Mouse (Mus musculus) embryonic fibroblast, embryonic 13.5 days (primary cell): ENCODE data around the gene Bag2. TPM values are rescaled to one million over a fixed set of nuclear protein-coding genes. Genes with fewer than 3 reads are reported as not detected.
A peak's percentile ranks its signal among the peaks of the same experiment; 100 is the strongest.

Source experiments
- H3K27ac ChIP-seq: 2 replicates; pipeline ENCODE4 v1.5.1; 2012; ENCODE audit warnings: low read length, control low read depth, inconsistent platforms; ENCODE audit not compliant: insufficient read depth
- H3K4me1 ChIP-seq: 2 replicates; pipeline ENCODE4 v1.6.1; 2011; ENCODE audit warnings: low read length; ENCODE audit not compliant: control insufficient read depth, insufficient read depth
- H3K4me3 ChIP-seq: 2 replicates; pipeline ENCODE4 v1.5.1; 2011; ENCODE audit warnings: mild to moderate bottlenecking, control low read depth, low read length; ENCODE audit not compliant: insufficient read depth
- CTCF ChIP-seq: IDR thresholded peaks from 2 replicates; pipeline ENCODE4 v1.5.1; 2011; ENCODE audit warnings: mild to moderate bottlenecking, control low read depth, low read length, moderate library complexity, borderline replicate concordance; ENCODE audit not compliant: insufficient read depth
- POLR2A ChIP-seq: IDR thresholded peaks from 2 replicates; pipeline ENCODE4 v1.6.1; 2011; ENCODE audit warnings: low read depth, mild to moderate bottlenecking, control low read depth, low read length, moderate library complexity
- polyA plus RNA-seq: library from polyadenylated mRNA; stranded (reverse); fragments of >200 nt; gene quantifications from 2 replicates; pipeline ENCODE4 v1.2.4, GENCODE M21; 2011; ENCODE audit warnings: low read depth; ENCODE audit not compliant: missing spikeins, insufficient read length

The Bag2 gene
- polyA plus RNA-seq, 1 experiment, result 45.0 TPM

DNA sequence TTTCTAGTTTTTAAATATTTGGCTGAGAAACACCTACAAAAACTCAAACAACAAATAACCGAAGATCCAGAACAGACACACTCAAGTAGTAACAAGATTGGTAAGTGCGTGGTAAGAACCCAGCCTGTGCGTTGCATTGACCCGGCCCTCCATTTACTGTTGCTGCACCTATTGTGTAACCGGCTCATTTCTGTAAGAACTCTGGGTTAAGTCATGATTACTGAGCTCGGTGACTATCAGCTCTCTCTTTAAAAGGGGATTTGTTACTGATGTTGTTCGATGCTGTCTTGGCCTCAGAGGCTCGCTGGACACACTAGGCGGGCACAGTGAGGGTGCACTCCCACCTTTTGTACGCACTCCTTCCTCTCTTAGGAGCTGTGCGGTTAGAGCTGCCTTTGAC lies 19.3 kb downstream of the Bag2 start:
- no peak overlapping the region for H3K4me3 ChIP-seq
- H3K27ac ChIP-seq, result no peak overlapping the region
- H3K4me1 ChIP-seq, result no peaks in the 10 kb centered on the region
- TF ChIP-seq POLR2A, result no peak
- no peak for TF ChIP-seq CTCF

GRCm38 (mm10) chr1:33734001-33734685 lies 23.5 kb downstream of the Bag2 start:
- no peak for TF ChIP-seq POLR2A
- no peak overlapping the region for H3K4me3 ChIP-seq

DNA sequence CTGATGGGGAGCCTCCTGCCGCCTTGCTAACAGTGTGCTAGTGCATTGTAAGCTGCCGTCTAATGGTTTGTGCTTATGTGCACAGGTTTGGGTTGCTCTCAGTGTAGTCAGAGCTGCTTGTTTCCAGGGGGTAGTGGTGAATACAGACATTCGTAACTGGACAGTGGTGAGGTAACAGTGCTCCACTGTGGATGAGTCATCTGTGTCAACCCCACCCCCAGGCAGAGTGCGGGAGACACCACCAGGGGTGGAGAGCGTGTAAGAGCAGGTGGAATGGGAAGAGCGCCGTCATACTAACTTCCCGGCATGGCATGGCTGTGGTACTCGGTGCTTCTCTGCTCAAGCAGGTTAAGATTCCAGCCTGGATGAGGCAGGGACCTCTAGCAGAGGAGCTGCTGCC lies 24.6 kb downstream of the Bag2 start:
- Histone ChIP-seq H3K27ac (no peak overlapping the region), H3K4me1 (peaks cover 3% of the 10 kb centered on the region; the same call in 1 of the 2 replicates), H3K4me3 (no peak overlapping the region)
- TF ChIP-seq POLR2A (no peak), CTCF (no peak)

More at GRCm38 (mm10) chr1:33734001-33734685, 23.5 kb downstream of the Bag2 start:
- Histone ChIP-seq H3K27ac (no peak overlapping the region), H3K4me1 (peaks cover 3% of the 10 kb centered on the region; the same call in 1 of the 2 replicates)

GRCm38 (mm10) chr1:33725086-33725485 lies 32.5 kb downstream of the Bag2 start:
- Histone ChIP-seq H3K4me3 (no peak overlapping the region), H3K4me1 (peaks cover 10% of the 10 kb centered on the region; the same call in 1 of the 2 replicates), H3K27ac (peak overlapping the region; percentile 32; the same call in 1 of the 2 replicates)
- TF ChIP-seq CTCF (no peak), POLR2A (no peak)

DNA sequence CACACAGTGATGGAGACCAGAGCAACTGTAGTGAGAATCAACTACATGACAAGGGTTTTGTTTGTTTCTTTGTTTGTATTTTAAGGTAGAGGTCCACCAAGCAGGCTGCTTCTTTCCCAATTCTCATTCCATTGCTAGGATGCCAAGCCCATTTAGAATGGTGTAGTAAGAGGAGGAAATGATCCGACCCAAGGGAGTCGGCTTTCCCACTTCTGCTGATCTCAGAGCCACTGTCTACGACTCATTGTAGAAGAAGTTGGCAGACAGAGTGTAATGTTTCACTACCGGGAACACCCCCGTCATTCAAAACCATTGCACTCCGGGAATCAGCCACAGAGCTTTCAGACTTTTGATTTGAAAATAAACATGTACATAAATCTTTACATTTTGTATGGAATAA lies 33.1 kb downstream of the Bag2 start:
- Histone ChIP-seq H3K27ac (peak overlapping the region; percentile 58; the same call in 1 of the 2 replicates), H3K4me1 (peaks cover 10% of the 10 kb centered on the region; the same call in 1 of the 2 replicates), H3K4me3 (no peak overlapping the region)
- TF ChIP-seq POLR2A (no peak), CTCF (no peak)

DNA sequence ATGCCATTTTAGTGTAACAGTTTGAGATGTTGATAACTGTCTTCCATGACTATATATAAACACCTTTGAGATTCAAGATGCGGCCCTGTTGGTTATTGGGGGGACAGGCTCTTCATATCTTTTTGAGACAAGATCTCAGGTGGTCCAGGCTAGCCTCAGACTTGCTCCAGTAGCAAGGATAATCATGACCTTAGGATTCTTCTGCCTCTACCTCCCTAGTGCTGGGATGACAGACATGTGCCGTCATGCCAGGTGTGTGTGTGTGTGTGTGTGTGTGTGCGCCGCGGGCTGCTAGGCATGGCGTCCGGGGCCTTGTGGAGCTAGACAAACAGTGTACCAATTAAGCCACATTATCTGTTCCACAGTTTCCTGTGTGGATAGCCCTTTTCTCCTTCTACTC lies 36.6 kb downstream of the Bag2 start:
- no peak overlapping the region for H3K27ac ChIP-seq
- peak overlapping the region; percentile 49 for H3K4me3 ChIP-seq
- peaks cover 10% of the 10 kb centered on the region; the same call in 1 of the 2 replicates for H3K4me1 ChIP-seq
- no peak for TF ChIP-seq POLR2A
- no peak for TF ChIP-seq CTCF

- peaks cover 10% of the 10 kb centered on the region; the same call in 1 of the 2 replicates for H3K4me1 ChIP-seq
- TF ChIP-seq CTCF, result no peak
- no peak for TF ChIP-seq POLR2A
Measured at GRCm38 (mm10) chr1:33720231-33720630, 37.4 kb downstream of the Bag2 start.

GRCm38 (mm10) chr1:33719733-33720225 lies 37.8 kb downstream of the Bag2 start, which contains the start of gene Rab23:
Rab23 (plus strand) TSS chr1:33719887.
- H3K4me1 ChIP-seq, result peaks cover 10% of the 10 kb centered on the region; the same call in 1 of the 2 replicates
- peak within 1 kb of the TSS; percentile 92 for H3K4me3 ChIP-seq
- TF ChIP-seq POLR2A (peak; percentile 76), CTCF (no peak)
- peak within 1 kb of the TSS; percentile 45 for H3K27ac ChIP-seq

More at GRCm38 (mm10) chr1:33720231-33720630, 37.4 kb downstream of the Bag2 start:
- Histone ChIP-seq H3K27ac (peak overlapping the region; percentile 45), H3K4me3 (peak overlapping the region; percentile 92)

- H3K27ac ChIP-seq, result no peak overlapping the region
- 0 out of 2 replicates have a peak, but pooled peaks cover 3% of the 10 kb centered on the region for H3K4me1 ChIP-seq
- no peak overlapping the region for H3K4me3 ChIP-seq
- TF ChIP-seq POLR2A (no peak), CTCF (no peak)
Measured at GRCm38 (mm10) chr1:33717636-33718035, 40.0 kb downstream of the Bag2 start.

DNA sequence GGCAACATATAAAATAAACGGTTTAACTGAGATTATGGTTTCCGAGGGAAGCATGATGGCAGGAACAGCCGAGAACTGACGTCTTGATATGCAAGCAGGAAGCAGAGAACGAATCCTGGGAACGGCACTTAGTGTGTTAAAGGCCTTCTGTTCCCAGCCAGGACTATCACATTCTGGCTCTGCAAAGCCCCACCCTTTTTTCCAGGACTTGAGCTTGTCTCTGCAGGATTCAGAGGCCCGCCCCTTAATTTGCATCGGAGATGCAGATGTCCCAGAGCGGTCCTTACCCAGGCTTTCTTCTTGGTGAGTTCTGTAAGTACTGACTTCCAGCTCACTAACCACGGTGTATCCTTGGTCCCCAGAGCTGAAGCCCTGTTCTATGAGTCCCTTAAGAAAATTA lies 42.8 kb downstream of the Bag2 start:
- Histone ChIP-seq H3K4me1 (no peaks in the 10 kb centered on the region), H3K4me3 (no peak overlapping the region), H3K27ac (no peak overlapping the region)
- TF ChIP-seq CTCF, result no peak
- TF ChIP-seq POLR2A, result no peak
